Mouse (Mus musculus) midbrain, embryonic 11.5 days (tissue): ENCODE measurements around the gene Cxcl17. TPM values are rescaled to one million over a fixed set of nuclear protein-coding genes. Genes with fewer than 3 reads are reported as not detected.
"Not testable (repeated sequence)": the region's sequence is repeated elsewhere in the genome, so short reads cannot be mapped to it uniquely, and the experiment has no call there.

Experiments used
- ATAC-seq: fragments of 200-750 bp; cut with Nextera tagmentation; 2 replicates; pipeline ENCODE4 v1.8.0; 2017; ENCODE audit warnings: moderate TSS enrichment, moderate library complexity; ENCODE audit not compliant: low FRiP score
- DNase-seq: peaks from one replicate; pipeline ENCODE4 v3.0.0; 2015; ENCODE audit warnings: low spot score; ENCODE audit errors: missing footprints
- H3K27ac ChIP-seq: fragments of 300-500 bp; sonication (generic); 2 replicates; pipeline ENCODE4 v1.5.1; 2014; ENCODE audit warnings: low read depth, low read length
- H3K27me3 ChIP-seq: fragments of 300-500 bp; sonication (generic); 2 replicates; pipeline ENCODE4 v1.6.1; 2014; ENCODE audit warnings: mild to moderate bottlenecking, low read length, moderate library complexity, mixed read lengths; ENCODE audit not compliant: control insufficient read depth, insufficient read depth
- H3K36me3 ChIP-seq: fragments of 300-500 bp; sonication (generic); 2 replicates; pipeline ENCODE4 v1.6.1; 2014; ENCODE audit warnings: mild to moderate bottlenecking, low read length, moderate library complexity, mixed read lengths; ENCODE audit not compliant: control insufficient read depth, insufficient read depth
- H3K4me1 ChIP-seq: fragments of 300-500 bp; sonication (generic); 2 replicates; pipeline ENCODE4 v1.6.1; 2014; ENCODE audit warnings: low read length; ENCODE audit not compliant: control insufficient read depth, insufficient read depth
- H3K4me2 ChIP-seq: fragments of 300-500 bp; sonication (generic); 2 replicates; pipeline ENCODE4 v1.6.1; 2014; ENCODE audit warnings: mild to moderate bottlenecking, moderate library complexity
- H3K4me3 ChIP-seq: fragments of 300-500 bp; sonication (generic); 2 replicates; pipeline ENCODE4 v1.5.1; 2014; ENCODE audit warnings: low read depth, low read length
- H3K9ac ChIP-seq: fragments of 300-500 bp; sonication (generic); 2 replicates; pipeline ENCODE4 v1.6.1; 2014; ENCODE audit warnings: low read length
- H3K9me3 ChIP-seq: fragments of 300-500 bp; sonication (generic); 2 replicates; pipeline ENCODE4 v1.6.1; 2016; ENCODE audit warnings: low read length; ENCODE audit not compliant: control insufficient read depth
- WGBS: fragments of 180-500 bp; shearing (Covaris S2); extraction: QIAGEN DNeasy Blood & Tissue Kit; methylation state at CpG from one replicate; pipeline ENCODE4 v1.1.7; 2014; 5-methylcytosine and 5-hydroxymethylcytosine counted together
- polyA plus RNA-seq: library from polyadenylated mRNA; unstranded; fragments of >200 nt; fragmentation: Nextera tagmentation; extraction: Ambion mirVana; gene quantifications from 2 replicates; pipeline ENCODE4 v1.2.1, GENCODE M21; 2014

Gene Cxcl17
- polyA plus RNA-seq = 0.18 and 0.22 TPM in 2 replicates

GRCm38 (mm10) chr7:25412833-25413441 lies at the start of gene Cxcl17:
Cxcl17 (minus strand) TSS chr7:25412886.
- Histone ChIP-seq H3K4me1 (no peaks in the 10 kb centered on the region), H3K9ac (no peak within 1 kb of the TSS), H3K4me2 (no peak within 1 kb of the TSS), H3K27me3 (no peaks in the 10 kb centered on the region), H3K4me3 (no peak within 1 kb of the TSS), H3K9me3 (no peaks in the 10 kb centered on the region), H3K36me3 (no peaks in the 10 kb centered on the region), H3K27ac (no peak within 1 kb of the TSS)
- ATAC-seq (no peak), DNase-seq (no peak)
- 61% methylated on average over 7 of the region's 7 CpGs for WGBS

DNA sequence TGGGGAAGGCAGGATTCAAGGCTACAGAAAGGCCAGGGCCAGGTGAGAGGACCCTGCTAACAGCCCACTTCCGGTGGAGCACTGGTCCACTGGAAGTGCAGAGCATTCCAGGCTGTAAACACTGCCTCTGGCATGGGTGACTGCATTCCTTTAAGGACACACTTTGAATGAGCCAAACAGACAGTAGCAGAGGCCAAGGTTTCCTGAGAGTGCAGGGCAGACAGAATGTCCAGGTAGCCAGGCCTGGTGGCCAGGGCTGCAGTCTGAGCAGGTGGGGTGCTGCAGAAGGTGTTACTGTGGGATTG lies 49.3 kb upstream of the Cxcl17 start:
- WGBS = no CpG with 5 or more reads among the region's 1 CpGs
- ATAC-seq, H3K4me2 ChIP-seq: not testable (repeated sequence)

DNA sequence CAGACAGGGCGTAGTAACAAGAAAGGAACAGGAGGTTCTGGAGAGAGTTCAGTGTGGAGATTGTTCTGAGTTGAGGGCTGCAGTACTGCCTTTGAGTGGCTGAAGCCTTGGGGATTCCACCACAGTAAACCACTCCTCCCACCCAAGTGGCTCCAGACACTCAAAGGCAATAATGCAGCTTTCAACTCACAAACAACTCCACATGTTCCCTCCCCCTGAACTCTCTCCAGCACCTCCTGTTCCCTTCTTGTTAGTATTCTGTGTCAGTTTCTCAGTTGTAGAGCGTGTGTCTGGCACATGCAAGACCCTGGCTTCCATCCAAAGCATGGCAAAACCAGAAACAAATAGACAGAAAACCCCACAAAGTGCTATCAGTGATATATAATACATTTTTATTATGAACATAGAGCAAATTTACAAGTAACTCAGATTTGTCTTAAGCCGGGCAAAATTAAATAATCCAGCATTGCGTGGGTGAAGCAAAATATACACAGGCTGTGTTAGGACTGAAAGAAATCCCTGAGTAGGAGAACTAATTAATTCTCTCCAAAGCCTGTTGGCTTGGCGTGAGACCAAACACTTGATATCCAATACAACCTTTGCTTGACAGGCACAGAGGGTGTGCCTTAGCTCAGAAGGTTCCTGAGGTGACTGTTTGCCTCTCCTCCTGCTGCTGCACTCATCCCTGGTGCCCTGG lies 48.8 kb upstream of the Cxcl17 start:
- H3K27me3 ChIP-seq, ATAC-seq, H3K9ac ChIP-seq, DNase-seq, H3K27ac ChIP-seq, H3K9me3 ChIP-seq, H3K36me3 ChIP-seq, H3K4me1 ChIP-seq, H3K4me2 ChIP-seq, H3K4me3 ChIP-seq: not testable (repeated sequence)
- WGBS = 85% methylated on average over 4 of the region's 5 CpGs

More for the DNA sequence above, 49.3 kb upstream of the Cxcl17 start:
- DNase-seq, H3K4me1 ChIP-seq, H3K9ac ChIP-seq, H3K27me3 ChIP-seq, H3K27ac ChIP-seq, H3K4me3 ChIP-seq, H3K9me3 ChIP-seq, H3K36me3 ChIP-seq: not testable (repeated sequence)

- no peaks in the 10 kb centered on the region for H3K9me3 ChIP-seq
- 88% methylated on average over 3 of the region's 3 CpGs for WGBS
- no peak overlapping the region for H3K9ac ChIP-seq
- H3K4me2 ChIP-seq = no peak overlapping the region
- no peaks in the 10 kb centered on the region for H3K27me3 ChIP-seq
- H3K27ac ChIP-seq = no peak overlapping the region
- ATAC-seq (no peak), DNase-seq (no peak)
- no peaks in the 10 kb centered on the region for H3K36me3 ChIP-seq
- H3K4me1 ChIP-seq = no peaks in the 10 kb centered on the region
- no peak overlapping the region for H3K4me3 ChIP-seq
These were observed 39.4 kb upstream of the Cxcl17 start for GRCm38 (mm10) chr7:25452103-25452502.

DNA sequence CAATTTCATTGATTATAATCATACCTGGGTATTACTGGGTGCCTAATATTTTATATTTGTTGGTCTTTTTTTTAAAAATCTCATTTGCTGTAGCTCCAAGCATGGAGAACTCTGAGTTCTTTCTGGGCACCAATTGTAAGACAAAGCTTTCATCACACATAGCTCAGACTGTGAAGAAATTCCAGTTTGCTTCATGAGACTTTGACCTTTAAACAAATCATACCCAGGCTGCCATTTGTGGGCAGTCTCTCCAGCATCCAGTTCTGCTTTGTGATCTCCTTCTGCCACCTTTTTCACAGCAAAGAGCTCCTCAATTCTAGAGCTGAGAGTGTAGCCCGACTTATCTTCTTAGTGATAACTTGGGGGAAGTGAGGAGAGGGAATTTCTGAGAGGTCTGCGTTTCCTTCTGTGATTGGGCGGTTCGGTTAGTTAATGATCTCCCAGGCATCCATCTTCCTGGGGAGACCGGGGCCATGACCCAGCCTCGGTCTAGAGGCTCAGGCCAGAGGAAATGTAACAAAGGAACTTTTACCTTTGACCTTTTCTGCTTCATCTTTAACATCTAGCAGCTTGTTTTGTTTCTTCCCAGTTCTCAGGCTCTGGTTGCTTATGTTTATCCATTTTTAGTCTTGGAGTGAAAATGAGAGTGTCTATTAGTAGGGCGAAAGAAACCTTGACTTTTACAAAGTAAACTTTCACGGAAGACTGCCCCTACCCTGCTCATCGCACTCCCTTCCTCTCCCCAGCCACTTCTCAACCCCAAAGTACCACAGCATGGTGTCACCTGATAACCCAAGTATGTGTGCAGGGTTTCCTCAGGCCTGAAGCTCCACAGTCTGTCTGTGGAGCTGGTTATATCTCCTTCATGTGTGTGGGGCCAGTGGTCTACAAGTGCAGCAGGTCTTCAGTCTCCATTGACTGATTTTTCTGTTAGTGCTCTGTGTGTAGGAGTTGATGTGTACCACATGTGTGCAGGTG lies 37.5 kb upstream of the Cxcl17 start:
- 73% methylated on average over 9 of the region's 9 CpGs for WGBS
- no peaks in the 10 kb centered on the region for H3K36me3 ChIP-seq
- H3K9me3 ChIP-seq = no peaks in the 10 kb centered on the region

DNA sequence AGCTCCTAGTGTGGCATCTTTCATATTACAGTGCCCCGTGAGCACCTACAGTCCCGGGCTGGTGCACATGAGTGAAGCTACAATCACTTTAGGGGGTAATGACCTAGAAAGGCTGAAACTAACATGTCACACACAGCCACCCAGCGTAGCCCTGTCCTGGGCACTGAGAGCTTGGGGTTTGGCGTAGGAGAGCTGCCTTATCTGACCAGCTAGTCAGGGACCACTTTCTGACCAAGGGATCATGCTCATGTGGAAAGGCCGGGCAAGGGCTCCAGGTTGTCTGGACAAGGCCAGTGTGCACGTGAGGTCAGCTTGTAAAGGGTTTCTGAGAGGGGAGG lies 28.1 kb upstream of the Cxcl17 start:
- 84% methylated on average over 6 of the region's 6 CpGs for WGBS
- Histone ChIP-seq H3K4me2 (no peak overlapping the region), H3K36me3 (no peaks in the 10 kb centered on the region), H3K4me3 (no peak overlapping the region), H3K4me1 (no peaks in the 10 kb centered on the region), H3K27me3 (no peaks in the 10 kb centered on the region), H3K9ac (no peak overlapping the region), H3K27ac (no peak overlapping the region), H3K9me3 (no peaks in the 10 kb centered on the region)
- ATAC-seq (no peak), DNase-seq (peak; percentile 10)

More for the DNA sequence above, 37.5 kb upstream of the Cxcl17 start:
- ATAC-seq = no peak
- H3K27me3 ChIP-seq = no peaks in the 10 kb centered on the region
- no peak overlapping the region for H3K27ac ChIP-seq
- DNase-seq = peak; percentile 4
- no peak overlapping the region for H3K4me2 ChIP-seq
- no peak overlapping the region for H3K9ac ChIP-seq
- H3K4me3 ChIP-seq = no peak overlapping the region
- H3K4me1 ChIP-seq = no peaks in the 10 kb centered on the region

DNA sequence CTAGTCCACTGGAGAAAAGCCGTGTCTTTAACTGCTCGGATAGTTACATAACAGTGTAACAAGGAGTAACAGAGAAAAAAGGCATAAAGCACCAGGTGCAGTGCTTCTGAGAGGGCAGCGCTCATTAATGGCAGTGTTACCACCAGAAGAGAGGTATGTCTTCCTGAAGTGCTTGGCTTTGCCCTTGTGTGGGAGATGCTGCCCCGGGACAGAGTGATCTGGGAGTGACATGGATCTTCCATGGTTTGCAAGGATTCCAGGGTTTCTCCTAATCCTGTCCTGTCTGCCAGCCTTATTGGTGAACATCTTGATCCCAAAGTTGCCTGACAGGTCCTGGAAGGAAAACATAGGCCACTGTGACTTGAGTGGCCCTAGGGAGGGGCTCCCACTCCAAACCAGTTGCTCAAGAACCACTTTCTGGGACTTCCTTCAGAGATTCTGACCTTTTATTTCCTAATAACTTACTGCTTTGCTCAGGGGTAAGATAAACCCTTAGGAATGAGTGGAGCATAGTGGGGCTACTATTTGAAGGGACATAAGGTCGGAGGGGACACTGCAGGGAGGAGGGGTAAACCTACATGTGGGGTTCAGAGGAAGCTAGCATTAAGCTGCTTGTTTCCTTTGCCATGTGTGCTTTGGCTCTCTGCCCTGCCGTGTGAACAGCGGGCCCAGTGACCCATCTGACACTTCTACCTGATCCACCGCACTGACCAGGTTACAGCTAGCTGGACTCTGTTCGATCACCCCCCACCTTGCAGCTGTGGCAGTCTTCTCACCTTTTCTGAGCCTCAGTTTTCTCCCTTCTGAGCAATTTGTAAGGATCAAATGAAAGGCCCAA lies 27.5 kb upstream of the Cxcl17 start:
- Histone ChIP-seq H3K9ac (no peak overlapping the region), H3K9me3 (no peaks in the 10 kb centered on the region), H3K27me3 (no peaks in the 10 kb centered on the region), H3K4me3 (no peak overlapping the region), H3K27ac (no peak overlapping the region), H3K4me2 (no peak overlapping the region), H3K4me1 (no peaks in the 10 kb centered on the region), H3K36me3 (no peaks in the 10 kb centered on the region)
- ATAC-seq (no peak), DNase-seq (peak; percentile 21)
- 92% methylated on average over 9 of the region's 9 CpGs for whole genome bisulfite sequencing

GRCm38 (mm10) chr7:25439124-25439822 lies 26.6 kb upstream of the Cxcl17 start:
- H3K9ac ChIP-seq = no peak overlapping the region
- H3K4me2 ChIP-seq = no peak overlapping the region
- no peak overlapping the region for H3K4me3 ChIP-seq
- H3K4me1 ChIP-seq = no peaks in the 10 kb centered on the region
- H3K27me3 ChIP-seq = no peaks in the 10 kb centered on the region
- no peak overlapping the region for H3K27ac ChIP-seq
- ATAC-seq (no peak), DNase-seq (peak; percentile 35)
- no peaks in the 10 kb centered on the region for H3K36me3 ChIP-seq
- no peaks in the 10 kb centered on the region for H3K9me3 ChIP-seq
- WGBS = 91% methylated on average over 8 of the region's 8 CpGs
